Mouse (Mus musculus) olfactory bulb, adult 2 months (tissue): Measurements from ENCODE around the gene E2f6.

Source experiments
- CTCF ChIP-seq: fragments of 200-500 bp; IDR thresholded peaks from 2 replicates; pipeline ENCODE4 v1.5.1; 2012; ENCODE audit warnings: low read depth, mild to moderate bottlenecking, low read length, moderate library complexity; ENCODE audit not compliant: insufficient read depth
- POLR2A ChIP-seq: fragments of 200-500 bp; IDR thresholded peaks from 2 replicates; pipeline ENCODE4 v1.6.1; 2012; ENCODE audit warnings: mild to moderate bottlenecking, low read depth, low read length, moderate library complexity; ENCODE audit not compliant: insufficient read depth

GRCm38 (mm10) chr12:16763649-16764422 is 46.9 kb upstream of the E2f6 start:
- TF ChIP-seq POLR2A (no peak), CTCF (no peak)
